Mouse (Mus musculus) bone marrow, adult 2 months (tissue): ENCODE results near the gene Ntn4. TPM values are rescaled to one million over a fixed set of nuclear protein-coding genes. Genes with fewer than 3 reads are reported as not detected.

Source experiments
- H3K27ac ChIP-seq: fragments of 200-500 bp; 2 replicates; pipeline ENCODE4 v1.5.1; 2012; ENCODE audit warnings: low read depth, mild to moderate bottlenecking, control low read depth, inconsistent platforms, low read length; ENCODE audit not compliant: control insufficient read depth, poor library complexity, insufficient read depth
- H3K4me1 ChIP-seq: fragments of 200-500 bp; 2 replicates; pipeline ENCODE4 v1.6.1; 2011; ENCODE audit warnings: low read length; ENCODE audit not compliant: control insufficient read depth, insufficient read depth
- H3K4me3 ChIP-seq: fragments of 200-500 bp; replicated peaks from 2 replicates; pipeline ENCODE3; 2011; ENCODE audit warnings: mild to moderate bottlenecking, low read depth, low read length, control low read depth; ENCODE audit not compliant: control insufficient read depth
- CTCF ChIP-seq: fragments of 200-500 bp; IDR thresholded peaks from 2 replicates; pipeline ENCODE4 v1.5.1; 2011; ENCODE audit warnings: low read length, control low read depth; ENCODE audit not compliant: control insufficient read depth, insufficient read depth
- POLR2A ChIP-seq: fragments of 200-500 bp; IDR thresholded peaks from 2 replicates; pipeline ENCODE4 v1.6.1; 2011; ENCODE audit warnings: low read depth, mild to moderate bottlenecking, control low read depth, low read length, borderline replicate concordance; ENCODE audit not compliant: control insufficient read depth
- WGBS: fragments of 180-500 bp; shearing (Covaris S2); methylation state at CpG from one replicate; pipeline ENCODE4 v1.1.7; 2018; 5-methylcytosine and 5-hydroxymethylcytosine counted together
- polyA plus RNA-seq: library from polyadenylated mRNA; stranded (reverse); fragments of >200 nt; gene quantifications from 2 replicates; pipeline ENCODE4 v1.2.4, GENCODE M21; 2011; ENCODE audit warnings: low replicate concordance; ENCODE audit not compliant: missing spikeins, insufficient read depth, insufficient read length

Ntn4 gene
- polyA plus RNA-seq, 1 experiment = 3.7 TPM

DNA sequence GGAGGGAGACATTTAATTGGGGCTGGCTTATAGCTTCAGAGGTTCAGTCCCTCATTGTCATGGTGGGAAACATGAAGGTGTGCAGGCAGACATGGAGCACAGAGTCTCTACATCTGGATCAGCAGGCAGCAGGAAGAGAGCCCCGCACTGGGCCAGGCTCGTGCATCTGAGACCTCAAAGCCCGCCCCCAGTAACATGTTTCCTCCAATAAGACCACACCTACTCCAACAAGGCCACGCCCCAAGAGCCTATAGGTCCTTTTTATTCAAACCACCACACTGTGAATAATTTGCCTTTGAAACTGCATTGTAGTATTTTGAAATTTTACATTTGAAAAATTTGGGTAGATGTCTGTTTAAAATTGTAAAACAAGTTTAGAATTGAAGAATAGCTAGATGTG, 8.4 kb upstream of the Ntn4 start:
- TF ChIP-seq POLR2A = no peak
- TF ChIP-seq CTCF = no peak
- no peaks in the 10 kb centered on the region for H3K4me1 ChIP-seq
- no peak overlapping the region for H3K27ac ChIP-seq
- WGBS = 72% methylated on average over 4 of the region's 4 CpGs
- H3K4me3 ChIP-seq = no peak overlapping the region

DNA sequence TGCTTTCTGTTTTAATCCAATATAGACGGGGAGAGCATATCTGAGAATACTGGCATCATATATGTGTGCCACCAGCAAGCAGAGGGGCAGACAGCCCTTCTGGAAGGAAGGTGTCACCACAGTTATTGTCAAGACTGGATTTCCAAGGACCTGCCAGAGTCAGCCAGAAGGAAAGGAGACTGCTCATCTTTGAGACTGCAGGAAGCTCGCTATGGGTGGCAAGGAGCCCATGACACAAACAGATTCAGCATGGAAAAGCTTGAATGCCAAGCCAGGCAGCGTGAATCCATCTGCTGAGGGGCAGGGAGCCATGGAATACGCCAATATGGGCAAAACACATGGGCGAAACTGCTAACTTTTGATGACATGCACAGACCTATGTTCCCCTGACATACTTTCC, 6.9 kb upstream of the Ntn4 start:
- 82% methylated on average over 5 of the region's 5 CpGs for WGBS
- H3K27ac ChIP-seq = no peak overlapping the region
- no peak for TF ChIP-seq CTCF
- no peak overlapping the region for H3K4me3 ChIP-seq
- no peaks in the 10 kb centered on the region for H3K4me1 ChIP-seq

DNA sequence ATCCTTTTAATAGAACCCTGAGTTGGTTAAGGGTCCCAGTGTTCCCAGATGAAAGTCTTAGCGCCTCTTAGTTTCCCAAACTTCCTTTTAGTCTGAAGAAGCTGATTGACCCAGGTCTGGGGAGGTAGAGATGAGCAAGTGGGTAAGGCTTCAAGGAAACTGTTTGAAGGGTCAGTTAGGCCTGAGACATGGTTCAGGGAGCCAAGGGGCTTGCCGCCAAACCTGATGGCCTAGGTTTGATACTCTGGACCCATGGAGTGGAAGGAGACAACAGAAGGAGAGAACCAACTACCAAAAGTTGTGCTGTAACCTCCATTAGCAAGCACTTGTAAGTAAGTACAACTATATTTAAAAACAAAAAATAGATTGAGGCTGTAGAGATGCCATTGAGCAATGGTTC, 6.5 kb upstream of the Ntn4 start:
- 84% methylated on average over 2 of the region's 2 CpGs for WGBS

DNA sequence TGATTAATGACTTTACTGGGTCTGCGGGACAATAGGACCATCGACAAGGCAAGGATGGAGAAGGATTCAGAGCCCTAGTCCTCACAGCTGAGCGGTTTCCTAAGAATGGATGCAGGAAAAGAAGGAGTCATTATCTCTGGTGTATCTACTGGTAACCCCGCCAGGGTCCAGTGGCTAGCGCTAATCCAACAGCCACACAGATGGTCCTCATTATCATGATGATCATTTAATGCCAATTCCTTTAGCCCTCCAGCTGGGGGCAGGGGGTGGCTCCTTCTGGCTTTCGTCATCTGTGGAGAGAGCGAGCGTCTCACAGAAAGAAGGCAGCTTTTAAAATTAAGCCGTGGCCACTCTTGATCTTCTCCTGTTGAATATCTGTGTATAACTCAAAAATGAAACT, 4.5 kb upstream of the Ntn4 start:
- no peaks in the 10 kb centered on the region for H3K4me1 ChIP-seq
- TF ChIP-seq CTCF (no peak), POLR2A (no peak)

More for the DNA sequence above, 6.5 kb upstream of the Ntn4 start:
- no peaks in the 10 kb centered on the region for H3K4me1 ChIP-seq
- TF ChIP-seq POLR2A (no peak), CTCF (no peak)
- H3K27ac ChIP-seq = no peak overlapping the region
- no peak overlapping the region for H3K4me3 ChIP-seq

DNA sequence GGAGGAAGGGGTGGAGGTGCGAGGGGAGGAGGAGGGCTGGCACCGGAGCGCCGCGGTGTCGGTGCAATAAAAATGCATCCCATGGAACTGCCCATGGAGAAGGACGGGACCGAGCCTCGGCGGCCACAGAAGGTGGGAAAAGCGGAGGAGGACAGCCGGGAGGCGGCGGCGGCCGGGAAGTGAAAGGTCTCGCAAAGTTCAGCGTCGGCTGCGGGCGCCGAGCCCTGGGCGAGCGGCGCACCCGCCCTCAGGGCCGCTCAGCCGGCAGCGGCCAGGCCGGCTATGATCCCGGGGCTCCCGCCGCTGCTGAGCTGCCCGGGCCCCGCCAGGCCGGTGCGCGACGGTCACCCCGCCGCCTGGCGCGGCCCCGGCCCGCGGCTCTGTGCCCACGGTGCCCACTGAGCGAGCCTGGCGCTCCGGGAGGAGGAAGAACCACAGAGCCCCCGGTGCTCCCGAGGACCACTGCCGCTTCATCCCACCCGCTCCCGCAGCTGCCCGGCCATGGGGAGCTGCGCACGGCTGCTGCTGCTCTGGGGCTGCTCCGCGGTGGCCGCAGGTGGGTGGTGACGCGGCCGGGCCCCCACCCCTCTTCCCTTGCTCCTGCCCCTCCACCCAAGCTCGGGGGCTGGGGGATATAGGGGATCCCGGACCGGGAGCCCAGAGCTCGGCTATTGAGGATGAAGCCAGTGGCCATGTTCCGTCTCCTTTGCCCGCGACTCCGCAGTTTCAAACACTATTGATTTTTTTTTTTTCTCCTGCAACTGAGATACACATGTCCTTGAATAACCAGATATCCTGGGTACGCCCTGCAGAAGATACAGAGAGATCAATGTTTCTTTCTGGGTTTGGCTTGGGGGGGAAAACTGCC, 706 bp downstream of the Ntn4 start:
- Histone ChIP-seq H3K4me3 (peak overlapping the region; percentile 77), H3K4me1 (no peaks in the 10 kb centered on the region), H3K27ac (peak overlapping the region; percentile 74)
- under 1% methylated on average over 73 of the region's 73 CpGs for WGBS
- TF ChIP-seq CTCF (no peak), POLR2A (peak; percentile 19; the same call in 1 of the 2 replicates)

More for the DNA sequence above, 4.5 kb upstream of the Ntn4 start:
- Histone ChIP-seq H3K27ac (no peak overlapping the region), H3K4me3 (no peak overlapping the region)
- 82% methylated on average over 9 of the region's 9 CpGs for WGBS

DNA sequence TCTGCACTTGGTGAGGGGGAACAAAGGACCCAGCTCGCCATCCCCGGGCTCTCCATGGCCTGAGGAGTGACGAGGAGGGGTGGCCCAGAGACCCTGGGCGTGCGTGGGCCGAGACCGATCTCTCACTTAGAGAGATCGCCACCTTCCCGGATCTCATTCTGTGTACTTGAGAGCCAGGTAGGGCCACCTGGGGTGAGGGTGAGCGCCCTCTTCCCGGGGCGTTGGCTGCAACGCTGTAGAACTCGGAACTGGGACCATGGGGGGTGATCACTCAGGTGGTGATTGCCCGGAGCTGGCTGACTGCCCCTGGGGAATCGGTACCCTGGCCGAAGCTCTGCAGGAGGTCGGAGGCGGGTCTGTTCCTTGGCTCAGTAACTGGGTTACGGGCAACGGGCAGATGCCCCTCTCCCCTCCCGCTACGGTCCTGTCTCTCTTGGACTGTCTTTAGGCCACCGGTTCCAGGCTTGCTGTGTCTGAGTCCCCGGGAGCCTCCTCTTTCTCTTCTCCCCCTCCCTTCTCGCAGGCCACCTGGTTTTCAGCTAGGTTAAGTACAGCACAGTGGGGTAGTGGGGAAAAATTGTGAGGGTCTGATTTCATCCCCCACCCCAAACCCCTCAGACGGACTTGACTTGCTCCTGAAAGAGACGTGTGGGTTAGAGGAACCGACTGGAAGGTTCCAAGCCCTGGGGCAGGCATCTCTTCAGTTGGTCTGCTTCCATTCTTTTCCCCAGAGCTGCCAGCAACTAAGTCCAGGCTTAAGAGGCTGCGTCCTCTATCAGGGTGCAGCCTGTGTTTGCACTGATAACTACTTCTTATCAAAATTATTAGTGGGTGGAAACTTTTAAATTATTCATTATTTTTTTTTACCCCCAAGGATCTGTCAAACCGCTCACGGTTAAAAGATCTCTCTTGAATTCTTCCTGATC, 1.6 kb downstream of the Ntn4 start:
- WGBS = 11% methylated on average over 32 of the region's 32 CpGs
- peak; percentile 2; the same call in 1 of the 2 replicates for TF ChIP-seq CTCF
- no peak for TF ChIP-seq POLR2A
- H3K4me3 ChIP-seq = peak overlapping the region; percentile 77

DNA sequence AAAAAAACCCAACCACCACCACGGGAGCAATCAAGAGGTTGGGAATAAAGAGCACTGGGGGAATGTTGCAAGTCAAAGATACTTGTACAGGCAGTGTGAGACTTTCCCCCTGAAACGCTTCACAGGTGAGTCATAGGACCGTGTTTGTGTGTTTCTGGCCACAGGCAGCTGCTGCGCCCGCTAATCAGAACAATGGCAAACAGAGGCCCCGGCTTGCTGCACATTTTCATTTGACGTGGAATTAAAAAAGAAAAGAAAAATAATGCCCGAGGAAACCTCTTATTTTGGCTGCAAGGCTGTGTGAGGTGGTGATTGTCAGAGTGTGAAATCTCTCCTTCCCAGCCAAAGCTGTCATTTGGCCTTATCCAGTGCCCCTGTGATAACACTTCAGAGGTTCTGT, 2.4 kb downstream of the Ntn4 start:
- Histone ChIP-seq H3K4me1 (no peaks in the 10 kb centered on the region; the same call in 1 of the 2 replicates), H3K27ac (no peak overlapping the region), H3K4me3 (no peak overlapping the region)
- TF ChIP-seq CTCF (no peak), POLR2A (no peak)
- 56% methylated on average over 8 of the region's 8 CpGs for WGBS

More for the DNA sequence above, 1.6 kb downstream of the Ntn4 start:
- H3K4me1 ChIP-seq = no peaks in the 10 kb centered on the region
- H3K27ac ChIP-seq = peak overlapping the region; percentile 74

DNA sequence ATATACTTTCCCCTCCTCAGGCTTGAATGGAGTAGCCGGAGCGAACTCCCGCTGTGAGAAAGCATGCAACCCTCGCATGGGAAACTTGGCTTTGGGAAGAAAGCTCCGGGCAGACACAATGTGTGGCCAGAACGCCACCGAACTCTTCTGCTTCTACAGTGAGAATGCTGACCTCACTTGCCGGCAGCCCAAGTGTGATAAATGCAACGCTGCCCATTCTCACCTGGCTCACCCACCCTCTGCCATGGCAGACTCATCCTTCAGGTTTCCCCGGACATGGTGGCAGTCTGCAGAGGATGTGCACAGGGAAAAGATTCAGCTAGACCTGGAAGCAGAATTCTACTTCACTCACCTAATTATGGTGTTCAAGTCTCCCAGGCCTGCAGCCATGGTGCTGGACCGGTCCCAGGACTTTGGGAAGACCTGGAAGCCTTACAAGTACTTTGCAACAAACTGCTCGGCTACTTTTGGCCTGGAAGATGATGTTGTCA, 4.0 kb downstream of the Ntn4 start:
- no peak overlapping the region for H3K27ac ChIP-seq
- 92% methylated on average over 12 of the region's 12 CpGs for WGBS
- TF ChIP-seq CTCF (no peak), POLR2A (no peak)
- H3K4me1 ChIP-seq = peaks cover 3% of the 10 kb centered on the region
- no peak overlapping the region for H3K4me3 ChIP-seq
